In genomic region chr10:12180965-12181364, GRCm38 (mm10) we compare ENCODE assay signal across 22 mouse cellular contexts.
DNase-seq lines count a peak whose midpoint lies in the region; ATAC-seq and TF ChIP-seq lines count a peak whose summit lies in the region.
"Had no signal": no experiment of that assay in that cellular context is flagged by ENCODE, and none has a peak within 500 bp of the region (broad histone marks: within the 10 kb centered on the region; RNA-seq: fewer than 3 reads in every experiment).

No protein-coding gene starts in this region.

- no peaks in the 10 kb centered on the region for H3K79me3 ChIP-seq in C2C12 (ENCODE audit: low read depth)

- no peaks in the 10 kb centered on the region for H3K36me3 ChIP-seq in C2C12 (ENCODE audit: control insufficient read depth, insufficient read depth)
- H3K36me3 ChIP-seq: embryonic facial prominence, embryonic 12.5 days; heart, embryonic 10.5 days; hindbrain, embryonic 12.5 days had no signal

- TF ChIP-seq CTCF in C2C12 (IDR thresholded peaks at IDR 0.05; ENCODE audit: control insufficient read depth, insufficient read depth, insufficient read length) (no peak), Patski (IDR thresholded peaks at IDR 0.05) (no peak)

- no peak overlapping the region for H3ac ChIP-seq in C2C12 (ENCODE audit: control insufficient read depth, insufficient read length, low read depth)

- POLR2A ChIA-PET in Patski (lab: Charles Lee) = no interaction called here

- CTCF ChIA-PET in Patski (lab: Charles Lee) = no interaction called here

- H3K27me3 ChIP-seq in C2C12 (ENCODE audit: control insufficient read depth, insufficient read depth, insufficient read length) = no peaks in the 10 kb centered on the region
- H3K27me3 ChIP-seq in Patski = no peaks in the 10 kb centered on the region
- H3K27me3 ChIP-seq: embryonic facial prominence, embryonic 12.5 days; forebrain, embryonic 13.5 days; hindbrain, embryonic 12.5 days had no signal

- peak; percentile 91 for ATAC-seq in Patski
- ATAC-seq: forebrain, embryonic 13.5 days; hindbrain, embryonic 16.5 days; inflammation-experienced regulatory T-cells, adult 6 months; intestine, postnatal 0 days had no signal

- no peak overlapping the region for H3K4me3 ChIP-seq in C2C12 (ENCODE audit: insufficient read depth, poor library complexity, severe bottlenecking)
- H3K4me3 ChIP-seq: embryonic facial prominence, embryonic 12.5 days; forebrain, embryonic 13.5 days; heart, embryonic 10.5 days; hindbrain, embryonic 12.5 days had no signal

- in situ Hi-C loops in Patski (cut with MboI; ENCODE audit: low pct_unique_long_range_greater_than_20kb) = no loop called here

- peak; percentile 22 for DNase-seq in adrenal gland, postnatal 14 days
- no peak for DNase-seq in adrenal gland, adult 18-20 months (ENCODE audit: low spot score in 2 of 2)
- DNase-seq in Patski (ENCODE audit: low read depth, low spot score) = peak; percentile 27
- peak; percentile 15 for DNase-seq in fibroblast of lung, adult 2 months (ENCODE audit: low read depth)
- no peak for DNase-seq in thymus, postnatal 14 days
- no peak for DNase-seq in T-cell, adult 2 months (ENCODE audit: low spot score)
- DNase-seq: cerebellum, adult 11 months; cerebellum, adult 8-10 months; cerebellum, postnatal 14 days; gastrocnemius, postnatal 10 days; heart, adult 18-20 months; heart, postnatal 10 days; heart, postnatal 4 days; kidney, adult 8-10 months had no signal

- H3K79me2 ChIP-seq in C2C12 (ENCODE audit: control insufficient read depth, insufficient read depth) = no peaks in the 10 kb centered on the region

TF ChIP-seq in C2C12, 6 proteins besides CTCF, POLR2A, EP300 and RAD21:
- TF ChIP-seq USF1 (IDR thresholded peaks at IDR 0.05; ENCODE audit: low read depth) (peak; percentile 21), FOSL1 (IDR thresholded peaks at IDR 0.05; ENCODE audit: insufficient read depth, low read length, poor library complexity, severe bottlenecking) (peak; percentile 72), MAX (IDR thresholded peaks at IDR 0.05) (no peak), CEBPB (IDR thresholded peaks at IDR 0.05; ENCODE audit: low read depth) (no peak), MYOD1 (IDR thresholded peaks at IDR 0.05; ENCODE audit: control insufficient read depth, insufficient read length, low read depth) (peak; percentile 9), MYOG (IDR thresholded peaks at IDR 0.05; ENCODE audit: control insufficient read depth, extremely low read depth, insufficient read length) (no peak)

Comparison
In these comparisons a context has a peak if more than half of its experiments do, and no peak if none do; other contexts are left out.
1. DNase-seq: peak in adrenal gland, postnatal 14 days (single experiment), Patski (single experiment) and fibroblast of lung, adult 2 months (single experiment); none in adrenal gland, adult 18-20 months (0 of 2), thymus, postnatal 14 days (single experiment) and T-cell, adult 2 months (single experiment).